Mouse (Mus musculus): ENCODE measurements at regions not wholly inside any gene's neighbourhood (a gene's known extent, or its start where the extent isn't known, plus 50 kb on each side); places are given as distances from the start of the nearest gene placed in this dataset.
A peak's percentile ranks its signal among the peaks of the same experiment; 100 is the strongest.

DNA sequence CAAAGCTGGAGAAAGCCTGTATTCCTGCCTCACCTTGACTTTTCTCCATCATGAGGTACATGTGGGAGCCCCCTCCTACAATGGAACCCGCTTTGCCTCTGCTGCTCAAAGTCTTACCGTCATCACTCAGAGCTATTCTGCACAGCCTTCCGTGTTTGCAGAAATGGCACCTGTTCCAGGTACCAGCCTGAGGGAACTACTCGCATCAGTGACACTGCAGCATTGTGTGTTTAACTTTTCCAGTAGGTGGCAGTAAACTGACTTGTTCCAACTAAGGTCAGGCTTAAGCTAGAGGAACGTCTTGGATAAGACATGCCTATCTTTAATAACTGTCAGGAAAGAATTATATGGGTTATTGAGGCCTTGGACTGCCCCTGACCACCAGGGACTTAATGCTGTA, 71.4 kb downstream of the Fam173b start:
- peak; percentile 52 for TF ChIP-seq CTCF (IDR thresholded peaks at IDR 0.05; ENCODE audit: low read depth)
- no peak for TF ChIP-seq EP300 (IDR thresholded peaks at IDR 0.05; ENCODE audit: low read depth)

Measured in heart, postnatal 0 days (tissue).